Mouse (Mus musculus): ENCODE results near the gene Lhx8.

Lhx8 gene

GRCm38 (mm10) chr3:154330181-154331002, at the start of gene Lhx8:
TSS of gene Lhx8 (minus strand) at chr3:154330659.
- no peak for DNase-seq (ENCODE audit: low spot score)

- DNase-seq (ENCODE audit: low spot score), result no peak
Measured at GRCm38 (mm10) chr3:154373536-154373935, 43.1 kb upstream of the Lhx8 start.

GRCm38 (mm10) chr3:154372688-154373087, 42.2 kb upstream of the Lhx8 start:
- DNase-seq (ENCODE audit: low spot score), result no peak

- DNase-seq (ENCODE audit: low spot score), result no peak
Measured at GRCm38 (mm10) chr3:154367327-154367726, 36.9 kb upstream of the Lhx8 start.

GRCm38 (mm10) chr3:154364604-154365209, 34.2 kb upstream of the Lhx8 start:
- no peak for DNase-seq (ENCODE audit: low spot score)

GRCm38 (mm10) chr3:154363507-154363906, 33.0 kb upstream of the Lhx8 start:
- no peak for DNase-seq (ENCODE audit: low spot score)

- no peak for DNase-seq (ENCODE audit: low spot score)
Measured at GRCm38 (mm10) chr3:154359231-154359630, 28.8 kb upstream of the Lhx8 start.

- DNase-seq (ENCODE audit: low spot score), result no peak
Measured at GRCm38 (mm10) chr3:154340294-154340914, 9.9 kb upstream of the Lhx8 start.

GRCm38 (mm10) chr3:154339649-154340260, 9.3 kb upstream of the Lhx8 start:
- no peak for DNase-seq (ENCODE audit: low spot score)

- DNase-seq (ENCODE audit: low spot score), result no peak
Measured at GRCm38 (mm10) chr3:154334806-154335205, 4.3 kb upstream of the Lhx8 start.

- DNase-seq (ENCODE audit: low spot score), result no peak
Measured at GRCm38 (mm10) chr3:154333401-154333999, 3.0 kb upstream of the Lhx8 start.

- DNase-seq (ENCODE audit: low spot score), result no peak
Measured at GRCm38 (mm10) chr3:154332941-154333340, 2.5 kb upstream of the Lhx8 start.

- DNase-seq (ENCODE audit: low spot score), result no peak
Measured at GRCm38 (mm10) chr3:154332213-154332530, 1.7 kb upstream of the Lhx8 start.

- DNase-seq (ENCODE audit: low spot score), result no peak
Measured at GRCm38 (mm10) chr3:154331506-154332212, 1.2 kb upstream of the Lhx8 start.

- no peak for DNase-seq (ENCODE audit: low spot score)
Measured at GRCm38 (mm10) chr3:154331003-154331340, 513 bp upstream of the Lhx8 start.

GRCm38 (mm10) chr3:154329323-154330180, 907 bp downstream of the Lhx8 start:
- DNase-seq (ENCODE audit: low spot score), result no peak

GRCm38 (mm10) chr3:154328721-154329322, 1.6 kb downstream of the Lhx8 start:
- DNase-seq (ENCODE audit: low spot score), result no peak

GRCm38 (mm10) chr3:154327883-154328720, 2.4 kb downstream of the Lhx8 start:
- DNase-seq (ENCODE audit: low spot score), result no peak

GRCm38 (mm10) chr3:154327110-154327882, 3.2 kb downstream of the Lhx8 start:
- no peak for DNase-seq (ENCODE audit: low spot score)

Data from urinary bladder, postnatal 10 days (tissue).